In genomic region chr5:88884101-88884500, GRCm38 (mm10) we compare ENCODE assay signal across 8 mouse cellular contexts. TPM values are rescaled to one million over a fixed set of nuclear protein-coding genes. Genes with fewer than 3 reads are reported as not detected.
DNase-seq lines count a peak whose midpoint lies in the region; ATAC-seq lines count a peak whose summit lies in the region.

No protein-coding gene starts in this region.

- WGBS in kidney, embryonic 14.5 days: 20% methylated on average over 3 of the region's 3 CpGs

- no peak overlapping the region for H3K9ac ChIP-seq in kidney, embryonic 14.5 days (ENCODE audit: low read depth, low read length)

- H3K27ac ChIP-seq in kidney, embryonic 14.5 days (ENCODE audit: low read depth, low read length): no peak overlapping the region

- H3K27me3 ChIP-seq in kidney, embryonic 14.5 days (ENCODE audit: control insufficient read depth, insufficient read depth, low read length): peaks cover 6% of the 10 kb centered on the region; the same call in 1 of the 2 replicates
- H3K27me3 ChIP-seq in splenic B cell, adult 2 months (ENCODE audit: control insufficient read depth, insufficient read depth, low read length, poor library complexity, severe bottlenecking): peaks cover 4% of the 10 kb centered on the region; the same call in 1 of the 2 replicates

- DNase-seq in kidney, adult 11 months: peak; percentile 19
- peak; percentile 60 for DNase-seq in ES-CJ7 (ENCODE audit: low read depth, low spot score)
- DNase-seq in cerebellum, adult 11 months: peak; percentile 33
- peak; percentile 35 for DNase-seq in heart, postnatal 4 days
- DNase-seq in lung, adult 18-20 months: peak; percentile 20 to 36
- DNase-seq in splenic B cell, adult 2 months (ENCODE audit: low read depth, low spot score): peak; percentile 1

- no peaks in the 10 kb centered on the region for H3K9me3 ChIP-seq in kidney, embryonic 14.5 days (ENCODE audit: control insufficient read depth, low read length)

- H3K4me1 ChIP-seq in kidney, embryonic 14.5 days (ENCODE audit: control insufficient read depth, insufficient read depth, low read length): peaks cover 7% of the 10 kb centered on the region; the same call in 1 of the 2 replicates

- no peaks in the 10 kb centered on the region for H3K36me3 ChIP-seq in kidney, embryonic 14.5 days (ENCODE audit: control insufficient read depth, insufficient read depth, low read length)
- no peaks in the 10 kb centered on the region for H3K36me3 ChIP-seq in splenic B cell, adult 2 months (ENCODE audit: control insufficient read depth, insufficient read depth, low read length, poor library complexity, severe bottlenecking)

- no peak overlapping the region for H3K4me2 ChIP-seq in kidney, embryonic 14.5 days (replicated peaks; ENCODE audit: low read depth, low read length)

- H3K4me3 ChIP-seq in kidney, embryonic 14.5 days (ENCODE audit: low read length): no peak overlapping the region

- no peak for ATAC-seq in kidney, embryonic 14.5 days (ENCODE audit: low FRiP score, low TSS enrichment)
- ATAC-seq in megakaryocyte, adult 5-6 weeks (ENCODE audit: poor library complexity, severe bottlenecking): no peak

RNA-seq across cellular contexts. Expression of gene Slc4a4, which starts 2.5 kb away (rescaled TPM):
- polyA plus RNA-seq in kidney, embryonic 14.5 days (2014; fragmentation: Nextera tagmentation; extraction: Ambion mirVana): 4.0 and 4.7 TPM in 2 replicates
- total RNA-seq in heart, postnatal 4 days (2021): 10 to 100 TPM; 39.4 to 40.4 TPM
- total RNA-seq in megakaryocyte, adult 5-6 weeks (2015): not detected in 2 replicates
- total RNA-seq in megakaryocyte, adult 5-6 weeks (2017): not detected in 2 replicates

Comparison
In these comparisons a context has a peak if more than half of its experiments do, and no peak if none do; other contexts are left out.
1. DNase-seq: peak in every context shown above with its lines; median percentile 60 in ES-CJ7; 35 in heart, postnatal 4 days; 33 in cerebellum, adult 11 months; 28 in lung, adult 18-20 months; 19 in kidney, adult 11 months; 1 in splenic B cell, adult 2 months.
2. RNA of gene Slc4a4, which starts 2.5 kb away (total RNA-seq): 39.4 to 40.4 TPM in heart, postnatal 4 days; not detected in megakaryocyte, adult 5-6 weeks; every median in the first group is over 10 times any median in the second.